Mouse (Mus musculus) MEL (cell line): Measurements from ENCODE around the gene Cul3.

ENCODE experiments used
- GATA1 ChIP-seq: IDR thresholded peaks from 2 replicates; pipeline ENCODE4 v1.6.1; 2011; ENCODE audit warnings: low read depth, low read length, improper control_type of control experiment
- POLR2A ChIP-seq, 2 experiments: IDR thresholded peaks; 2 replicates each; pipeline ENCODE4 v1.6.1; 2011 to 2012; ENCODE audit warnings: low read length in 2 of 2, mild to moderate bottlenecking in 2 of 2, control low read depth in 1 of 2, improper control_type of control experiment in 1 of 2, low read depth in 1 of 2, moderate library complexity in 1 of 2; ENCODE audit not compliant: control insufficient read depth in 1 of 2, insufficient read depth in 1 of 2, poor library complexity in 1 of 2
- USF1 ChIP-seq: IDR thresholded peaks from 2 replicates; pipeline ENCODE4 v1.6.1; 2014; ENCODE audit warnings: low read depth, mild to moderate bottlenecking, inconsistent platforms, low read length, improper control_type of control experiment, moderate library complexity

DNA sequence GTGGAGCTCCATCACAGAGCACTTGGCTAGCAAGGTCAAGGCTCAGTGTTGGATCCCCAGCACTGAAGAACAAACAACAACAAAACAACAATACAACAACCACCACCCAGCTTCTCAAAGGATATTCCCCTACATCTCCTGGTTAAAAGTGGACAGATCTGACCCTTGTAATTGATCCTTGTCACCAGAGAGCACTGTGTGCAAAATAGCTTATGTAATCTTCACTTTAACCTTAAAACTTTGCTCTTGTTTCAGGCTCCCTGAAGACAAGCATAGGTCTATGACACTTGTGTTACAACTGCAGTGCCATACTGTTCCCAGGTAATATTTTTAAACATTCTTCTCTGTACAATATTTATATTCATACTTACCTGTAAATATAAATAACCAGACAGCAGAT is 93.1 kb downstream of the Cul3 start:
- TF ChIP-seq GATA1 (no peak), USF1 (no peak), POLR2A (IDR thresholded peaks at IDR 0.05; ENCODE audit: control insufficient read depth in 1 of 2, insufficient read depth in 1 of 2, low read depth in 1 of 2, low read length in 2 of 2, poor library complexity in 1 of 2) (no peak)
